Mouse (Mus musculus) kidney, embryonic 16.5 days (tissue): ENCODE measurements around the gene Vps33a. TPM values are rescaled to one million over a fixed set of nuclear protein-coding genes. Genes with fewer than 3 reads are reported as not detected.
"Not testable (repeated sequence)": the region's sequence is repeated elsewhere in the genome, so short reads cannot be mapped to it uniquely, and the experiment has no call there.

ENCODE experiments used
- ATAC-seq: fragments of 200-750 bp; cut with Nextera tagmentation; 2 replicates; pipeline ENCODE4 v1.8.0; 2017; ENCODE audit warnings: moderate TSS enrichment; ENCODE audit not compliant: low FRiP score, low TSS enrichment
- H3K27ac ChIP-seq: fragments of 300-500 bp; sonication (generic); 2 replicates; pipeline ENCODE4 v1.5.1; 2014; ENCODE audit warnings: low read length
- H3K27me3 ChIP-seq: fragments of 300-500 bp; sonication (generic); 2 replicates; pipeline ENCODE4 v1.6.1; 2014; ENCODE audit warnings: low read length, control low read depth, mixed read lengths; ENCODE audit not compliant: insufficient read depth
- H3K36me3 ChIP-seq: fragments of 300-500 bp; sonication (generic); 2 replicates; pipeline ENCODE4 v1.6.1; 2014; ENCODE audit warnings: low read length, control low read depth, mixed read lengths; ENCODE audit not compliant: insufficient read depth
- H3K4me1 ChIP-seq: fragments of 300-500 bp; sonication (generic); 2 replicates; pipeline ENCODE4 v1.6.1; 2014; ENCODE audit warnings: low read length, control low read depth, mixed read lengths; ENCODE audit not compliant: insufficient read depth
- H3K4me2 ChIP-seq: fragments of 300-500 bp; sonication (generic); replicated peaks from 2 replicates; pipeline ENCODE4 v1.6.1; 2014; ENCODE audit warnings: low read depth, low read length
- H3K4me3 ChIP-seq: fragments of 300-500 bp; sonication (generic); 2 replicates; pipeline ENCODE4 v1.5.1; 2014; ENCODE audit warnings: mild to moderate bottlenecking, low read length
- H3K9ac ChIP-seq: fragments of 300-500 bp; sonication (generic); replicated peaks from 2 replicates; pipeline ENCODE4 v1.6.1; 2014; ENCODE audit warnings: low read length
- H3K9me3 ChIP-seq: fragments of 300-500 bp; sonication (generic); 2 replicates; pipeline ENCODE4 v1.6.1; 2016; ENCODE audit warnings: low read length, control low read depth
- WGBS: fragments of 180-500 bp; shearing (Covaris S2); extraction: QIAGEN DNeasy Blood & Tissue Kit; methylation state at CpG from one replicate; pipeline ENCODE4 v1.1.7; 2014; 5-methylcytosine and 5-hydroxymethylcytosine counted together
- polyA plus RNA-seq: library from polyadenylated mRNA; unstranded; fragments of >200 nt; fragmentation: Nextera tagmentation; extraction: Ambion mirVana; gene quantifications from 2 replicates; pipeline ENCODE4 v1.2.1, GENCODE M21; 2015

Gene Vps33a
- polyA plus RNA-seq, 1 experiment from 2014 or later = 30.2 TPM

GRCm38 (mm10) chr5:123511426-123511825 is 61.4 kb downstream of the Vps33a start:
- Histone ChIP-seq H3K36me3 (peaks cover 17% of the 10 kb centered on the region), H3K4me1 (peaks cover 10% of the 10 kb centered on the region; the same call in 1 of the 2 replicates), H3K27me3 (peaks cover 24% of the 10 kb centered on the region)
- not testable (repeated sequence) for H3K4me3 ChIP-seq, H3K9ac ChIP-seq, ATAC-seq, H3K9me3 ChIP-seq, H3K4me2 ChIP-seq, H3K27ac ChIP-seq
- 81% methylated on average over 3 of the region's 3 CpGs for WGBS

- H3K4me2 ChIP-seq = no peak within 1 kb of the TSS
- H3K4me1 ChIP-seq = peaks cover 10% of the 10 kb centered on the region; the same call in 1 of the 2 replicates
- H3K27ac ChIP-seq = no peak within 1 kb of the TSS
- H3K4me3 ChIP-seq = no peak within 1 kb of the TSS
- H3K9ac ChIP-seq = no peak within 1 kb of the TSS
- no peaks in the 10 kb centered on the region for H3K9me3 ChIP-seq
- H3K36me3 ChIP-seq = peaks cover 8% of the 10 kb centered on the region
- peaks cover 28% of the 10 kb centered on the region for H3K27me3 ChIP-seq
- ATAC-seq = no peak
- 91% methylated on average over 5 of the region's 5 CpGs for WGBS
Measured at GRCm38 (mm10) chr5:123510160-123510559, 62.7 kb downstream of the Vps33a start, which contains the start of gene B3gnt4. B3gnt4 (plus strand) TSS chr5:123510460.

DNA sequence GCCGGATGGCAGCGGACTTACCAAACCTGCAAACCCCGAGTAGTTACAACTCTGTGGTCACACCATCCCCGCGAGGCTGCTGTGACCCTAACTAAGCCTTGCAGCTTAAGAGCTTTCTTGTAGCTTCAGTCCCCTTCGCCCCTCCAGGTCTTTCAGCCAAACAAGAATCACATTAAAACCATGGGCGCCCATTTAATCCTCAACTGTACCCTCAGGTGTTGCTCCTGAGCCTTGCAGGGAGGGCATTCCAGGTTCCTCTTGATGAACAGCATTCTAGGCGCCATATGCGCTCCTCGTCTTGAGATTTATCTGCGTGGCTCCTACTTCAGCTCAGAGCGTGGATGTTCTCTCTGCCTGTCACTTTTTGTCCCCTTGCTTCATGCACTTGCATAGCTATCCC is 63.9 kb downstream of the Vps33a start:
- Histone ChIP-seq H3K4me2 (peak overlapping the region; percentile 93), H3K4me3 (peak overlapping the region; percentile 70), H3K36me3 (peaks cover 8% of the 10 kb centered on the region; the same call in 1 of the 2 replicates), H3K9ac (peak overlapping the region; percentile 63), H3K27me3 (peaks cover 28% of the 10 kb centered on the region), H3K9me3 (no peaks in the 10 kb centered on the region), H3K4me1 (peaks cover 10% of the 10 kb centered on the region; the same call in 1 of the 2 replicates), H3K27ac (no peak overlapping the region)
- 8% methylated on average over 12 of the region's 12 CpGs for WGBS
- ATAC-seq = no peak

GRCm38 (mm10) chr5:123507936-123508723 is 64.7 kb downstream of the Vps33a start:
- ATAC-seq = peak; percentile 92
- Histone ChIP-seq H3K27me3 (peaks cover 28% of the 10 kb centered on the region), H3K27ac (no peak overlapping the region), H3K36me3 (peaks cover 8% of the 10 kb centered on the region; the same call in 1 of the 2 replicates), H3K4me1 (peaks cover 10% of the 10 kb centered on the region; the same call in 1 of the 2 replicates), H3K9ac (peak overlapping the region; percentile 63), H3K9me3 (no peaks in the 10 kb centered on the region), H3K4me2 (peak overlapping the region; percentile 93), H3K4me3 (peak overlapping the region; percentile 70)
- under 1% methylated on average over 59 of the region's 59 CpGs for WGBS

DNA sequence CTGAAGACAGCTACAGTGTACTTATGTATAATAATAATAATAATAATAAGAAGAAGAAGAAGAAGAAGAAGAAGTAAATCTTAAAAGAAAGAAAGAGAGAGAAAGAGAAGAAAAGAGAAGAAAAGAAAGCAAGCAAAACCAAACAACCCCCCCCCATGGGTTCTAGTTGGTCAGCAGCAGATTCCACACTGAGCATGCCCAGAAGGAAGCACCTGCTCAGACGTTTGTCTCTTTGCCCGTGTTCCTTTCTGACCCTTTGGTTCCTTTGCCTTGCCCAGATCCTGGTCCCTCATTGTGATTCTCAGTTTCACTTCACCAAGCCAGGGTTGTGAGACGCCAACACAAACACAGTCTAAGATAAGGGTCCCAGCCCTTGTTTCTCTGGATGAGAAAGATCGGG is 70.9 kb downstream of the Vps33a start:
- no peak for ATAC-seq
- H3K9me3 ChIP-seq = no peaks in the 10 kb centered on the region
- no peak overlapping the region for H3K4me2 ChIP-seq
- H3K27ac ChIP-seq = no peak overlapping the region
- peaks cover 8% of the 10 kb centered on the region; the same call in 1 of the 2 replicates for H3K27me3 ChIP-seq
- peaks cover 10% of the 10 kb centered on the region for H3K4me1 ChIP-seq
- H3K4me3 ChIP-seq = no peak overlapping the region
- WGBS = 78% methylated on average over 4 of the region's 4 CpGs
- H3K36me3 ChIP-seq = no peaks in the 10 kb centered on the region
- H3K9ac ChIP-seq = no peak overlapping the region

GRCm38 (mm10) chr5:123499717-123500116 is 73.1 kb downstream of the Vps33a start:
- Histone ChIP-seq H3K27ac (no peak overlapping the region), H3K36me3 (no peaks in the 10 kb centered on the region), H3K4me1 (peaks cover 10% of the 10 kb centered on the region), H3K9ac (no peak overlapping the region), H3K27me3 (no peaks in the 10 kb centered on the region; the same call in 1 of the 2 replicates), H3K4me3 (no peak overlapping the region), H3K9me3 (no peaks in the 10 kb centered on the region), H3K4me2 (no peak overlapping the region)
- 42% methylated on average over 4 of the region's 4 CpGs for WGBS
- no peak for ATAC-seq

- H3K4me3 ChIP-seq = no peak overlapping the region
Measured at GRCm38 (mm10) chr5:123489935-123490334, 82.9 kb downstream of the Vps33a start.

GRCm38 (mm10) chr5:123489112-123489785 is 83.6 kb downstream of the Vps33a start, which contains the start of the genes Lrrc43 and Il31:
Lrrc43 (plus strand) TSS chr5:123489305.
Il31 (minus strand) TSS chr5:123489489.
- H3K4me3 ChIP-seq = peak within 1 kb of the TSS; percentile 13; the same call in 1 of the 2 replicates
- peak within 1 kb of the TSS; percentile 49; the same call in 1 of the 2 replicates for H3K9ac ChIP-seq
- no peaks in the 10 kb centered on the region; the same call in 1 of the 2 replicates for H3K27me3 ChIP-seq
- peak within 1 kb of the TSS; percentile 45 for H3K4me2 ChIP-seq
- no peaks in the 10 kb centered on the region for H3K36me3 ChIP-seq
- 7% methylated on average over 25 of the region's 25 CpGs for WGBS
- H3K9me3 ChIP-seq = no peaks in the 10 kb centered on the region
- H3K27ac ChIP-seq = no peak within 1 kb of the TSS
- peaks cover 11% of the 10 kb centered on the region for H3K4me1 ChIP-seq
- ATAC-seq = 0 out of 2 replicates have a peak, but pooled peaks have one; percentile 15

More at GRCm38 (mm10) chr5:123489935-123490334, 82.9 kb downstream of the Vps33a start:
- H3K9ac ChIP-seq = no peak overlapping the region
- no peaks in the 10 kb centered on the region; the same call in 1 of the 2 replicates for H3K27me3 ChIP-seq
- no peak overlapping the region for H3K27ac ChIP-seq
- H3K4me2 ChIP-seq = no peak overlapping the region
- no peak for ATAC-seq
- no peaks in the 10 kb centered on the region for H3K9me3 ChIP-seq
- peaks cover 11% of the 10 kb centered on the region for H3K4me1 ChIP-seq
- no peaks in the 10 kb centered on the region for H3K36me3 ChIP-seq
- WGBS = 31% methylated on average over 9 of the region's 9 CpGs

- ATAC-seq = no peak
- Histone ChIP-seq H3K4me3 (no peak overlapping the region), H3K9me3 (no peaks in the 10 kb centered on the region), H3K27ac (no peak overlapping the region), H3K27me3 (no peaks in the 10 kb centered on the region; the same call in 1 of the 2 replicates), H3K9ac (no peak overlapping the region), H3K4me2 (no peak overlapping the region), H3K4me1 (peaks cover 11% of the 10 kb centered on the region), H3K36me3 (no peaks in the 10 kb centered on the region)
- 79% methylated on average over 11 of the region's 11 CpGs for WGBS
Measured at GRCm38 (mm10) chr5:123487659-123488395, 85.0 kb downstream of the Vps33a start.
